8 mouse cellular contexts compared by ENCODE assay signal in the genomic region with DNA sequence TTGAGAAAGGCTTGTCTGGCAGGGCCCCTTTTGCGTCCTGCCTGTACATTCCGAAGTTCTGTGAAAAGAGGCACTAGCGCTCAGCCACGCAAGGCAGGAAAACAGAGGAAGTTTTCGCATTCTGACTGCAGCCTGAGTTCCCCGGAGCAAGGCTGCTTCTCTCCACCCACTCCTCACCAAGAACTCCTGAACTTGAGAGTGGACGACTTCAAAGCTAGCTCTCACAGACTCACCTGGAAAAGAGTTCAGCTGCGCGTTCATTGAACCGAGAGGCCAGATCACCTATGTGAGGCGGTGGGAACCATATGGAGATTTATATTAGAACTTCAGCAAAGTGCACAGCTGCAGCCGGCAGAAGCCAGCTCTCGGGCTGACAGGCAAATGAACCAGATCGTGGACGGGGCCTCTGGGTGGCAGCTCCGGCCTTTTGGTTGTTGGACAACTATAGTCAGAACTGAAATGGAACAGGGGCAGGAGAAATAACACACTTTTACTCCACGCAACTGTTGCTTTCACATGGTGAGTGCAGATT.
DNase-seq lines count a peak whose midpoint lies in the region; ATAC-seq and TF ChIP-seq lines count a peak whose summit lies in the region.

No protein-coding gene starts in this region.

- TF ChIP-seq POLR2A in cerebellum, adult 2 months (IDR thresholded peaks at IDR 0.05; ENCODE audit: borderline replicate concordance, insufficient read depth, low read length) = no peak

- peak; percentile 28 to 32 for DNase-seq in cerebellum, adult 2 months
- DNase-seq in cerebellum, adult 11-12 months = no peak
- peak; percentile 66 for DNase-seq in forebrain, embryonic 10.5 days (ENCODE audit: extremely low spot score, low spot score)
- DNase-seq in liver, embryonic 11.5 days (ENCODE audit: low spot score) = peak; percentile 53

- peak overlapping the region; percentile 66 for H3K4me2 ChIP-seq in heart, embryonic 14.5 days (ENCODE audit: low read length)
- H3K4me2 ChIP-seq in kidney, embryonic 16.5 days (replicated peaks; ENCODE audit: low read depth, low read length) = peak overlapping the region; percentile 69
- peak overlapping the region; percentile 61 for H3K4me2 ChIP-seq in liver, embryonic 11.5 days
- H3K4me2 ChIP-seq in midbrain, embryonic 16.5 days (ENCODE audit: low read length) = peak overlapping the region; percentile 60
- H3K4me2 ChIP-seq in stomach, embryonic 14.5 days (replicated peaks; ENCODE audit: low read depth, low read length) = peak overlapping the region; percentile 69

- TF ChIP-seq CTCF in cerebellum, adult 2 months (IDR thresholded peaks at IDR 0.05; ENCODE audit: borderline replicate concordance, insufficient read depth, low read depth, low read length) = no peak

- peak overlapping the region; percentile 28 for H3K4me3 ChIP-seq in cerebellum, adult 2 months (replicated peaks; ENCODE audit: insufficient read depth, low read depth, low read length)
- H3K4me3 ChIP-seq in forebrain, embryonic 10.5 days = peak overlapping the region; percentile 56
- H3K4me3 ChIP-seq in heart, embryonic 14.5 days (ENCODE audit: control insufficient read depth in 1 of 2, insufficient read depth in 1 of 2, low read depth in 1 of 2, low read length in 2 of 2) = peak overlapping the region; percentile 59 to 65
- H3K4me3 ChIP-seq in kidney, embryonic 16.5 days (ENCODE audit: low read length) = peak overlapping the region; percentile 59
- H3K4me3 ChIP-seq in liver, embryonic 11.5 days (ENCODE audit: low read depth, low read length) = peak overlapping the region; percentile 49
- peak overlapping the region; percentile 34 for H3K4me3 ChIP-seq in midbrain, embryonic 16.5 days (ENCODE audit: low read depth, low read length)
- H3K4me3 ChIP-seq in stomach, embryonic 14.5 days (ENCODE audit: low read depth, low read length) = peak overlapping the region; percentile 60

- peak overlapping the region; percentile 13; the same call in 1 of the 2 replicates for H3K27ac ChIP-seq in cerebellum, adult 2 months (ENCODE audit: insufficient read depth, low read length)
- H3K27ac ChIP-seq in forebrain, embryonic 10.5 days = peak overlapping the region; percentile 91
- H3K27ac ChIP-seq in heart, embryonic 14.5 days (replicated peaks in 1 of 2; ENCODE audit: control insufficient read depth in 1 of 2, insufficient read depth in 1 of 2, low read depth in 2 of 2, low read length in 2 of 2) = peak overlapping the region; percentile 97 to 99
- H3K27ac ChIP-seq in kidney, embryonic 16.5 days (ENCODE audit: low read length) = peak overlapping the region; percentile 96
- peak overlapping the region; percentile 88 for H3K27ac ChIP-seq in liver, embryonic 11.5 days (ENCODE audit: low read depth, low read length)
- peak overlapping the region; percentile 80 for H3K27ac ChIP-seq in midbrain, embryonic 16.5 days (ENCODE audit: low read length)
- peak overlapping the region; percentile 99 for H3K27ac ChIP-seq in stomach, embryonic 14.5 days (ENCODE audit: low read length)

- H3K9me3 ChIP-seq in forebrain, embryonic 10.5 days = 0 out of 2 replicates have a peak, but pooled peaks cover 3% of the 10 kb centered on the region
- no peaks in the 10 kb centered on the region for H3K9me3 ChIP-seq in heart, embryonic 14.5 days (ENCODE audit: control insufficient read depth, low read length)
- H3K9me3 ChIP-seq in kidney, embryonic 16.5 days (ENCODE audit: low read length) = 0 out of 2 replicates have a peak, but pooled peaks cover 4% of the 10 kb centered on the region
- no peaks in the 10 kb centered on the region; the same call in 1 of the 2 replicates for H3K9me3 ChIP-seq in liver, embryonic 11.5 days (ENCODE audit: control insufficient read depth, low read length)
- H3K9me3 ChIP-seq in midbrain, embryonic 16.5 days (replicated peaks; ENCODE audit: control insufficient read depth, low read length, poor library complexity, severe bottlenecking) = no peaks in the 10 kb centered on the region
- H3K9me3 ChIP-seq in stomach, embryonic 14.5 days (ENCODE audit: control insufficient read depth, low read depth, low read length) = no peaks in the 10 kb centered on the region

- H3K27me3 ChIP-seq in cerebellum, adult 2 months (ENCODE audit: control insufficient read depth, insufficient read depth, low read length) = no peaks in the 10 kb centered on the region
- no peaks in the 10 kb centered on the region for H3K27me3 ChIP-seq in forebrain, embryonic 10.5 days (ENCODE audit: poor library complexity, severe bottlenecking)
- no peaks in the 10 kb centered on the region for H3K27me3 ChIP-seq in heart, embryonic 14.5 days (ENCODE audit: control insufficient read depth, insufficient read depth, low read length)
- H3K27me3 ChIP-seq in kidney, embryonic 16.5 days (ENCODE audit: insufficient read depth, low read length) = no peaks in the 10 kb centered on the region
- H3K27me3 ChIP-seq in liver, embryonic 11.5 days (replicated peaks; ENCODE audit: control insufficient read depth, insufficient read depth, low read length) = no peaks in the 10 kb centered on the region
- no peaks in the 10 kb centered on the region for H3K27me3 ChIP-seq in midbrain, embryonic 16.5 days (ENCODE audit: control insufficient read depth, insufficient read depth, low read depth, low read length)
- no peaks in the 10 kb centered on the region for H3K27me3 ChIP-seq in stomach, embryonic 14.5 days (ENCODE audit: control insufficient read depth, insufficient read depth, low read length)

- H3K36me3 ChIP-seq in forebrain, embryonic 10.5 days (replicated peaks) = peaks cover 20% of the 10 kb centered on the region
- H3K36me3 ChIP-seq in heart, embryonic 14.5 days (ENCODE audit: control insufficient read depth, insufficient read depth, low read length) = peaks cover 4% of the 10 kb centered on the region
- no peaks in the 10 kb centered on the region for H3K36me3 ChIP-seq in kidney, embryonic 16.5 days (ENCODE audit: insufficient read depth, low read length)
- no peaks in the 10 kb centered on the region for H3K36me3 ChIP-seq in liver, embryonic 11.5 days (ENCODE audit: control insufficient read depth, insufficient read depth, low read length)
- H3K36me3 ChIP-seq in midbrain, embryonic 16.5 days (ENCODE audit: control insufficient read depth, insufficient read depth, low read length) = no peaks in the 10 kb centered on the region
- H3K36me3 ChIP-seq in stomach, embryonic 14.5 days (ENCODE audit: control insufficient read depth, insufficient read depth, low read length) = no peaks in the 10 kb centered on the region; the same call in 1 of the 2 replicates

- WGBS in cerebellum, adult 2 months = 27% methylated on average over 17 of the region's 17 CpGs
- 17% methylated on average over 17 of the region's 17 CpGs for WGBS in forebrain, embryonic 10.5 days
- 5% methylated on average over 17 of the region's 17 CpGs for WGBS in heart, embryonic 14.5 days
- 2% methylated on average over 17 of the region's 17 CpGs for WGBS in kidney, embryonic 16.5 days
- 34% methylated on average over 17 of the region's 17 CpGs for WGBS in liver, embryonic 11.5 days
- WGBS in midbrain, embryonic 16.5 days = 4% methylated on average over 17 of the region's 17 CpGs
- WGBS in stomach, embryonic 14.5 days = 1% methylated on average over 17 of the region's 17 CpGs

- ATAC-seq in heart, embryonic 14.5 days (ENCODE audit: insufficient number of reproducible peaks, insufficient read depth, low FRiP score, low read depth) = peak; percentile 47; the same call in 1 of the 2 replicates
- peak; percentile 85 for ATAC-seq in kidney, embryonic 16.5 days (ENCODE audit: low FRiP score, low TSS enrichment)
- ATAC-seq in liver, embryonic 11.5 days (replicated peaks; ENCODE audit: low FRiP score) = peak; percentile 61
- ATAC-seq in midbrain, embryonic 16.5 days = peak; percentile 46
- peak; percentile 57 for ATAC-seq in stomach, embryonic 14.5 days (ENCODE audit: insufficient number of reproducible peaks, insufficient read depth, low FRiP score, low read depth)

- H3K4me1 ChIP-seq in cerebellum, adult 2 months (ENCODE audit: control insufficient read depth, insufficient read depth, low read length) = no peaks in the 10 kb centered on the region
- H3K4me1 ChIP-seq in forebrain, embryonic 10.5 days = peaks cover 45% of the 10 kb centered on the region
- H3K4me1 ChIP-seq in heart, embryonic 14.5 days (ENCODE audit: control insufficient read depth in 2 of 2, insufficient read depth in 2 of 2, low read length in 2 of 2) = peaks cover 0 to 10% of the 10 kb centered on the region in 2 experiments; a peak in 3 of 4 replicates
- H3K4me1 ChIP-seq in kidney, embryonic 16.5 days (ENCODE audit: insufficient read depth, low read length) = peaks cover 13% of the 10 kb centered on the region
- no peaks in the 10 kb centered on the region for H3K4me1 ChIP-seq in liver, embryonic 11.5 days (replicated peaks; ENCODE audit: control insufficient read depth, insufficient read depth, low read length)
- H3K4me1 ChIP-seq in midbrain, embryonic 16.5 days (ENCODE audit: control insufficient read depth, insufficient read depth, low read length) = peaks cover 21% of the 10 kb centered on the region
- H3K4me1 ChIP-seq in stomach, embryonic 14.5 days (ENCODE audit: control insufficient read depth, insufficient read depth, low read length) = peaks cover 6% of the 10 kb centered on the region; the same call in 1 of the 2 replicates

- peak overlapping the region; percentile 89 for H3K9ac ChIP-seq in heart, embryonic 14.5 days (ENCODE audit: low read length)
- H3K9ac ChIP-seq in kidney, embryonic 16.5 days (replicated peaks; ENCODE audit: low read length) = peak overlapping the region; percentile 80
- peak overlapping the region; percentile 64 for H3K9ac ChIP-seq in liver, embryonic 11.5 days (ENCODE audit: low read depth, low read length)
- peak overlapping the region; percentile 55 for H3K9ac ChIP-seq in midbrain, embryonic 16.5 days (ENCODE audit: low read depth, low read length)
- peak overlapping the region; percentile 68 for H3K9ac ChIP-seq in stomach, embryonic 14.5 days (replicated peaks; ENCODE audit: low read depth, low read length)

Comparison
In these comparisons a context has a peak if more than half of its experiments do, and no peak if none do; other contexts are left out.
1. H3K27ac ChIP-seq: peak in every context shown above with its lines; median percentile 99 in stomach, embryonic 14.5 days; 98 in heart, embryonic 14.5 days; 96 in kidney, embryonic 16.5 days; 91 in forebrain, embryonic 10.5 days; 88 in liver, embryonic 11.5 days; 80 in midbrain, embryonic 16.5 days; 13 in cerebellum, adult 2 months.